Mouse (Mus musculus) bone marrow macrophage, adult 2 months (primary cell): ENCODE results near the gene Mrps14.

Experiments
- CTCF ChIP-seq: IDR thresholded peaks from 2 replicates; pipeline ENCODE4 v1.5.1; 2012; ENCODE audit warnings: low read depth, mild to moderate bottlenecking, low read length, moderate library complexity
- POLR2A ChIP-seq: IDR thresholded peaks from 2 replicates; pipeline ENCODE4 v1.6.1; 2012; ENCODE audit warnings: mild to moderate bottlenecking, low read depth, low read length, borderline replicate concordance

DNA sequence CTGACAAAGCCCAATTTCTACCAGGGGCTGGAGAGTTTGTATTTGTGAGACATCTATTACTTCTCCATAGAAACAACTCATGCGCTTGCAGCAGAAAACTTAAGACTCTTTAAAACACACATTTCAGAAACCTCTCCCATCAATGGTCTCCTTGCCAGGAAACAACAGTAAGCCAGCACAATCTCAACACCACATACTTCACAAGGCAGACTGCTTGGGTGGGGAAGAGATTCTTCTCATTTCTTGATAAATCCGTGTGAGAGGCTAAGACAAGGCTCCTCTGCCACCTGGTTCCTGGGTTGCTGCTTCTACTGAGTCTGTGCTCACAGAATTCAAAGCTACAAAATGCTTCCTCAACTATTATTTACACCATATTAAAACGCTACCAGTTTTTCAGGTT lies 54.8 kb downstream of the Mrps14 start:
- TF ChIP-seq CTCF (no peak), POLR2A (no peak)
